Mouse (Mus musculus): ENCODE measurements at regions not wholly inside any gene's neighbourhood (a gene's known extent, or its start where the extent isn't known, plus 50 kb on each side); places are given as distances from the start of the nearest gene placed in this dataset.
"Not testable (repeated sequence)": the region's sequence is repeated elsewhere in the genome, so short reads cannot be mapped to it uniquely, and the experiment has no call there.

DNA sequence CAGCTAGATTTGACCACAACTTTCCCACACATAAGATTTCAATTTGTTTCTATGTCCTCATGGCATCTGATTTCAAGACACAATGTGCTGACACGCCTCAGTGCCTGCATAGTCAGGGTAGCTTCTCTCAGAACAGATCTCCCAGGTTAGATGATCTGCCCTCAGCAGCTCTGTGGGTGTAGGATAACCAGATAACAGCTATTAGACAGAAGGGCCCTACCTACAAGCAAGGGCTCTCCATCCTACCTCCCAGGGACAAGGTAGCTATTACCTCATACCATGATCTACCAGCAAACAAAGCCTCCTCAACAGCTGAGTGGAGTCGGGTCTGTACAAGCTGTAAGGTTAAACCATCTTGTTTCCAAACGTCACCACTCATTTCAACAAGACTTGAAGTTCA is 278.4 kb upstream of the Irx1 start:
- 43% methylated on average over 3 of the region's 3 CpGs for WGBS
- H3K27ac ChIP-seq (ENCODE audit: insufficient read depth, low read depth, low read length): no peak overlapping the region
- DNase-seq: no peak

DNA sequence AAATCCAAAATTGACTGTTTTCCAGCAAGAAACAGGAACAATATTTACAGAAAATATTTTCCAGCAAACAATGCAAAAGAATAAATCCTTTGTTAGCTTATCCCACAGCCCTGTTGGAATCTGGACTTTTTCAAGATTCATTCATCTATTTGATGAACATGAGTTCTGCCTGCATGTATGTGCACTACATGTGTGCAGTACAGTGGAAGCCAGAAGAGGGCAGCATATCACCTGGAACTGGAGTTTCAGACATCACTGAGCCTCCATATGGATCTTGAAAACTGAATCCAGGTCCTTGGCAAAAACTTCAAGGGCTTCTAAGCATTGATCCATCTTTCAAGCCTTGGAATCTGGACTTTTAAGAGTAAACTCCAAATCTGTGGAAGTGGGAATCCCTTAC is 286.9 kb upstream of the Irx1 start:
- Histone ChIP-seq H3K4me1 (ENCODE audit: control insufficient read depth, insufficient read depth, low read length) (no peaks in the 10 kb centered on the region), H3K36me3 (ENCODE audit: control insufficient read depth, insufficient read depth, low read length) (no peaks in the 10 kb centered on the region), H3K27me3 (replicated peaks; ENCODE audit: control insufficient read depth, insufficient read depth, low read length) (no peaks in the 10 kb centered on the region), H3K4me3 (ENCODE audit: insufficient read depth, low read depth, low read length) (no peak overlapping the region), H3K27ac (ENCODE audit: insufficient read depth, low read depth, low read length) (no peak overlapping the region)
- no peak for DNase-seq
- TF ChIP-seq POLR2A (IDR thresholded peaks at IDR 0.05; ENCODE audit: low read depth, low read length) (no peak), CTCF (conservative IDR thresholded peaks at IDR 0.05; ENCODE audit: insufficient read depth, insufficient read length, low read depth, low read length) (no peak)

More for the DNA sequence above, 278.4 kb upstream of the Irx1 start:
- Histone ChIP-seq H3K36me3 (ENCODE audit: control insufficient read depth, insufficient read depth, low read length) (no peaks in the 10 kb centered on the region), H3K4me1 (ENCODE audit: control insufficient read depth, insufficient read depth, low read length) (no peaks in the 10 kb centered on the region), H3K4me3 (ENCODE audit: insufficient read depth, low read depth, low read length) (no peak overlapping the region), H3K27me3 (replicated peaks; ENCODE audit: control insufficient read depth, insufficient read depth, low read length) (no peaks in the 10 kb centered on the region)
- TF ChIP-seq CTCF (conservative IDR thresholded peaks at IDR 0.05; ENCODE audit: insufficient read depth, insufficient read length, low read depth, low read length) (no peak), POLR2A (IDR thresholded peaks at IDR 0.05; ENCODE audit: low read depth, low read length) (no peak)

DNA sequence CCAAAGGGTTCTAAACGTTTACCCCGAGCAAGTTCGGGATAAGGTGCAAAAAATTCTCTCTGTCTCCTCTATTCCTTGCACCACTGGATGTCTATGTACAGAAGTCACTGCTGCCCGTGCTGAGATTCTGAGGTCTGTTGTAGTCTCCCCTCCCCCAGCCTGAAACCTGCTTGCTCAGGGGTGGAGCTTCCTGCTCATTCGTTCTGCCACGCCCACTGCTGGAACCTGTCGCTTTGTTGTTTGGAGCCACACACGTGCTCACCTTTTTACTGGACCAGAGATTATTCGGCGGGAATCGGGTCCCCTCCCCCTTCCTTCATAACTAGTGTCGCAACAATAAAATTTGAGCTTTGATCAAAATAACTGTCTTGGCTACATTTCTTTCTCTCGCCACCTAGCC is 289.7 kb upstream of the Irx1 start:
- H3K4me3 ChIP-seq (ENCODE audit: insufficient read depth, low read depth, low read length); DNase-seq; H3K4me1 ChIP-seq (ENCODE audit: control insufficient read depth, insufficient read depth, low read length); H3K27me3 ChIP-seq (replicated peaks; ENCODE audit: control insufficient read depth, insufficient read depth, low read length); H3K27ac ChIP-seq (ENCODE audit: insufficient read depth, low read depth, low read length); H3K36me3 ChIP-seq (ENCODE audit: control insufficient read depth, insufficient read depth, low read length): not testable (repeated sequence)
- 57% methylated on average over 13 of the region's 13 CpGs for WGBS

DNA sequence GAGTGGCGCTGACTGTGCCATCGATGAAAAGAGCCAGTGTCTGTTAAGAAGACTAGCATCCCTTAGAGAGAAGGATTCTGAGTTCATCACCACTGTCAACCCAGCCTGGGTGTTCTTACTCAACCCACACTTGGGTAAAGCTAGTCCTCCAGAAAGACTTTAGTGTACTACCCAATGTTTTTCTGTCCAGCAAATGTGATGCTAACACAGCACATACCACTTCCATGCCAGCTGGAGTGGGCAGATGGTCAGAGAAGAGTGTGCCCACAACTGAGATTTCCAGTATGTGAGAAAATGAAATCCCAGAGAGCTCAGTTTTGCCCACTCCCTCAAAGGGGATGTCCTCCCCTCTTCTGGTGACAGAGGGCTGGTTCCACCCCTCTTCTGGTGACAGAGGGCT is 295.3 kb upstream of the Irx1 start:
- no peak overlapping the region for H3K4me3 ChIP-seq (ENCODE audit: insufficient read depth, low read depth, low read length)
- no peak overlapping the region for H3K27ac ChIP-seq (ENCODE audit: insufficient read depth, low read depth, low read length)
- DNase-seq: no peak
- H3K4me1 ChIP-seq (ENCODE audit: control insufficient read depth, insufficient read depth, low read length): no peaks in the 10 kb centered on the region
- 93% methylated on average over 2 of the region's 2 CpGs for WGBS
- H3K36me3 ChIP-seq (ENCODE audit: control insufficient read depth, insufficient read depth, low read length): no peaks in the 10 kb centered on the region
- TF ChIP-seq CTCF (conservative IDR thresholded peaks at IDR 0.05; ENCODE audit: insufficient read depth, insufficient read length, low read depth, low read length): no peak
- no peak for TF ChIP-seq POLR2A (IDR thresholded peaks at IDR 0.05; ENCODE audit: low read depth, low read length)
- H3K27me3 ChIP-seq (replicated peaks; ENCODE audit: control insufficient read depth, insufficient read depth, low read length): no peaks in the 10 kb centered on the region

DNA sequence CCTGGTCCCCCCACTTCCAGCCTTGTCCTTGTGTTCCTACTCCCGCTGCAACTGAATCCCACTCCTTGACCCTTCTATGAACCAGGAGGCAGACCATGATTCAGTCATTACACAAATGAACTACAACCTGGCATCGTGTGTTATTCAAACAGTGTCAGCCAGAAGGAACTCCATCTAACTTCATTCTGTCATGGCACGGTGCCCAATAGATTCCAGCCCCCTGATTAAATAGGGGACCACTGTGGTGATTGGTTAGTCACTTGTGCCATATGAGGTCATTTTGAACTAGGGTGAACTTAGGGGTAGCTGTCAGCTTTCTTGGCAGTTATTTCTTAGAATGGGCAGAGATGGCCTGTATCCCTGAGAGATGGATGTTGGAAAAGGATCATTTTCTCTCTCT is 300.9 kb upstream of the Irx1 start:
- Histone ChIP-seq H3K27ac (ENCODE audit: insufficient read depth, low read depth, low read length) (no peak overlapping the region), H3K27me3 (replicated peaks; ENCODE audit: control insufficient read depth, insufficient read depth, low read length) (no peaks in the 10 kb centered on the region), H3K36me3 (ENCODE audit: control insufficient read depth, insufficient read depth, low read length) (no peaks in the 10 kb centered on the region), H3K4me3 (ENCODE audit: insufficient read depth, low read depth, low read length) (no peak overlapping the region), H3K4me1 (ENCODE audit: control insufficient read depth, insufficient read depth, low read length) (no peaks in the 10 kb centered on the region)
- WGBS: 47% methylated on average over 3 of the region's 3 CpGs
- TF ChIP-seq POLR2A (IDR thresholded peaks at IDR 0.05; ENCODE audit: low read depth, low read length): no peak
- no peak for TF ChIP-seq CTCF (conservative IDR thresholded peaks at IDR 0.05; ENCODE audit: insufficient read depth, insufficient read length, low read depth, low read length)
- DNase-seq: no peak

DNA sequence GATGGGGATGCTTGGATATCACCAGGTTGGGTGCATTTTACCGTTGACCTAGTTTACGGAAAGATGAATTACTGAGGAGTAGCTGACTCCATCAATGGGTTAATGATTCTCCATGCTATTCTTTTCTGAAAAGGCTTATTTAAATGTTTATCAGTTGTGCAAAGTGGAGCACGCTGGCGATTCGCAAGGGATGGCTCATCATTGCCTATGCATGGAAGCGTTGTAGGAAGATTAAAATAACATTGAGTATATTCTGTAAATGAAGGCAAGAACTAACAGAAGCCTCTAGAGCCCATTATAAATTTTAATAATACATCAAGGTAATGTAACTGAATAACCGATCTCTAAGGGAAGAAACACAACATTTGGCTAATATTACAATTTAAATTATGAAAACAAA is 301.6 kb upstream of the Irx1 start:
- 81% methylated on average over 7 of the region's 7 CpGs for WGBS
- no peak for DNase-seq
- no peaks in the 10 kb centered on the region for H3K36me3 ChIP-seq (ENCODE audit: control insufficient read depth, insufficient read depth, low read length)
- no peaks in the 10 kb centered on the region for H3K27me3 ChIP-seq (replicated peaks; ENCODE audit: control insufficient read depth, insufficient read depth, low read length)
- no peak overlapping the region for H3K27ac ChIP-seq (ENCODE audit: insufficient read depth, low read depth, low read length)
- TF ChIP-seq CTCF (conservative IDR thresholded peaks at IDR 0.05; ENCODE audit: insufficient read depth, insufficient read length, low read depth, low read length) (no peak), POLR2A (IDR thresholded peaks at IDR 0.05; ENCODE audit: low read depth, low read length) (no peak)
- no peak overlapping the region for H3K4me3 ChIP-seq (ENCODE audit: insufficient read depth, low read depth, low read length)
- no peaks in the 10 kb centered on the region for H3K4me1 ChIP-seq (ENCODE audit: control insufficient read depth, insufficient read depth, low read length)

DNA sequence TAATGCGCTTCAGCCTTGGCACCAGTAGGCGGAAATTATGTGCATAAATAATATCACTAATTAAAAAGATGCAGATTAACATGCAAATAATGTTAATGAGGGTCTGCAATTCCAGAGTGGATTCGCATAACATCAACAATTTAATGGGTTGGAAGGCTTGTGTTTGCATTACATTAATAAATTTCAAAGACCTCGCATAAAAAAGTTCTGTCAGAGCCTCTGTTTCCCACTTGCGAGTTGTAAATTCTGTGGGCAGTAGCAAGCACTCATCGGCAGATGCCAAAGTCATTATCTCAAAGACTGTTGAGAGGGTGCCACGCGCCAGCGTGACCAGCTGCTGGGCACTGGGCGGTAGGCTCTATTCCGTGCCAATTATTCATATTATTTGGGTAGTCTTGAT is 302.1 kb upstream of the Irx1 start:
- Histone ChIP-seq H3K27me3 (replicated peaks; ENCODE audit: control insufficient read depth, insufficient read depth, low read length) (no peaks in the 10 kb centered on the region), H3K4me3 (ENCODE audit: insufficient read depth, low read depth, low read length) (no peak overlapping the region), H3K4me1 (ENCODE audit: control insufficient read depth, insufficient read depth, low read length) (no peaks in the 10 kb centered on the region), H3K36me3 (ENCODE audit: control insufficient read depth, insufficient read depth, low read length) (no peaks in the 10 kb centered on the region), H3K27ac (ENCODE audit: insufficient read depth, low read depth, low read length) (no peak overlapping the region)
- TF ChIP-seq CTCF (conservative IDR thresholded peaks at IDR 0.05; ENCODE audit: insufficient read depth, insufficient read length, low read depth, low read length) (no peak), POLR2A (IDR thresholded peaks at IDR 0.05; ENCODE audit: low read depth, low read length) (no peak)
- 87% methylated on average over 11 of the region's 11 CpGs for WGBS
- DNase-seq: no peak

DNA sequence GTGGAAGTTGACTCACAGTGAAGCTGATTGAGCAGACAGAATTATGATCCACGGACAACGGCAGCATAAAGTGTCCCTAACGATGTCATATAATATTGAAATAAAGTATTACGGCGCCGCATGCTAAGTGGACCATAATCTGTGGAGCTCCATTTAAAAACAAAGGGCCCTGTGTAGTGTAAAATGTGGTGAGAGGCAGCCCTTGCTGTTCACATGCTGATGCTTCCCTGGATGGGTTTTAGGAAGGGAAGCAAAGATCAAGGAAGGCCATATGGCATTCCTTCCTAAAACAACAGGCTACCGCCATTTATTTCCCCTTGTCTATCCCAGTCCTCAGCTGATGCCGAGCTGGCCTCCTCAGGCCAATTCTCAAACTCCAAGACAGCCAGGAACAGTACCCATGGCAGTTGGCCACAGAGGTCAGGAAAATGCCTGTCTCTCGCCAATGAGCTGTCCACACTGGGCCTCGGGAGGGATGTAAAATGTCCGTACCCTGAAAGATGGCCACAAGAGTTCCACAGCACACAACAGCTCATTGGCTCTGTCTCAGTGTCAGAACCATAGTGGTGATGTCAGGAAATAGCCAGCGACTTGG is 302.7 kb upstream of the Irx1 start:
- WGBS: 75% methylated on average over 12 of the region's 12 CpGs

More for the DNA sequence above, 302.7 kb upstream of the Irx1 start:
- TF ChIP-seq CTCF (conservative IDR thresholded peaks at IDR 0.05; ENCODE audit: insufficient read depth, insufficient read length, low read depth, low read length) (no peak), POLR2A (IDR thresholded peaks at IDR 0.05; ENCODE audit: low read depth, low read length) (no peak)
- DNase-seq: no peak
- Histone ChIP-seq H3K4me3 (ENCODE audit: insufficient read depth, low read depth, low read length) (no peak overlapping the region), H3K27ac (ENCODE audit: insufficient read depth, low read depth, low read length) (no peak overlapping the region), H3K4me1 (ENCODE audit: control insufficient read depth, insufficient read depth, low read length) (no peaks in the 10 kb centered on the region), H3K36me3 (ENCODE audit: control insufficient read depth, insufficient read depth, low read length) (no peaks in the 10 kb centered on the region), H3K27me3 (replicated peaks; ENCODE audit: control insufficient read depth, insufficient read depth, low read length) (no peaks in the 10 kb centered on the region)
